Mouse (Mus musculus) left cerebral cortex, adult 2 months (tissue): ENCODE measurements at regions not wholly inside any gene's neighbourhood (a gene's known extent, or its start where the extent isn't known, plus 50 kb on each side); places are given as distances from the start of the nearest gene placed in this dataset.

Source experiments
- DNase-seq, 2 experiments: peaks; one replicate each; pipeline ENCODE4 v3.0.0; 2021 to 2022; ENCODE audit warnings: low spot score in 2 of 2, mixed read lengths in 1 of 2; ENCODE audit errors: extremely low spot score in 1 of 2
- H3K27ac ChIP-seq: fragments of 200-600 bp; 2 replicates; pipeline ENCODE4 v1.8.1; 2022
- H3K4me3 ChIP-seq: fragments of 200-600 bp; 2 replicates; pipeline ENCODE4 v1.8.1; 2022
- CTCF ChIP-seq: fragments of 200-600 bp; IDR thresholded peaks from 2 replicates; pipeline ENCODE4 v1.8.1; 2022; ENCODE audit warnings: antibody characterized with exemption, mild to moderate bottlenecking, moderate library complexity
- intact Hi-C: fragments of 180-260 bp; cut with DNase I; formaldehyde crosslinking; loops from one replicate; pipeline ENCODE4 v1.15.1; 2025

GRCm38 (mm10) chrX:43855901-43856300 lies 264.9 kb downstream of the Tex13c1 start:
- no peak for TF ChIP-seq CTCF
- intact Hi-C loops: loop anchor here (10.0 kb wide), 1 partner anchor 131 kb away; no protein-coding TSS in a partner anchor
- no peak for DNase-seq
- H3K4me3 ChIP-seq: no peak overlapping the region
- no peak overlapping the region for H3K27ac ChIP-seq

GRCm38 (mm10) chrX:43884890-43885289 lies 293.9 kb downstream of the Tex13c1 start:
- Histone ChIP-seq H3K27ac (no peak overlapping the region), H3K4me3 (no peak overlapping the region)
- intact Hi-C loops: no loop called here
- no peak for TF ChIP-seq CTCF
- no peak for DNase-seq
